Mouse (Mus musculus): ENCODE results near the gene Olr1.

Gene Olr1

GRCm38 (mm10) chr6:129507024-129507423 is at the start of gene Olr1:
TSS of gene Olr1 (minus strand) at chr6:129507165.
- DNase-seq, result no peak

GRCm38 (mm10) chr6:129548009-129548408 is 41.0 kb upstream of the Olr1 start:
- no peak for DNase-seq

GRCm38 (mm10) chr6:129547277-129547676 is 40.3 kb upstream of the Olr1 start:
- DNase-seq, result no peak

DNA sequence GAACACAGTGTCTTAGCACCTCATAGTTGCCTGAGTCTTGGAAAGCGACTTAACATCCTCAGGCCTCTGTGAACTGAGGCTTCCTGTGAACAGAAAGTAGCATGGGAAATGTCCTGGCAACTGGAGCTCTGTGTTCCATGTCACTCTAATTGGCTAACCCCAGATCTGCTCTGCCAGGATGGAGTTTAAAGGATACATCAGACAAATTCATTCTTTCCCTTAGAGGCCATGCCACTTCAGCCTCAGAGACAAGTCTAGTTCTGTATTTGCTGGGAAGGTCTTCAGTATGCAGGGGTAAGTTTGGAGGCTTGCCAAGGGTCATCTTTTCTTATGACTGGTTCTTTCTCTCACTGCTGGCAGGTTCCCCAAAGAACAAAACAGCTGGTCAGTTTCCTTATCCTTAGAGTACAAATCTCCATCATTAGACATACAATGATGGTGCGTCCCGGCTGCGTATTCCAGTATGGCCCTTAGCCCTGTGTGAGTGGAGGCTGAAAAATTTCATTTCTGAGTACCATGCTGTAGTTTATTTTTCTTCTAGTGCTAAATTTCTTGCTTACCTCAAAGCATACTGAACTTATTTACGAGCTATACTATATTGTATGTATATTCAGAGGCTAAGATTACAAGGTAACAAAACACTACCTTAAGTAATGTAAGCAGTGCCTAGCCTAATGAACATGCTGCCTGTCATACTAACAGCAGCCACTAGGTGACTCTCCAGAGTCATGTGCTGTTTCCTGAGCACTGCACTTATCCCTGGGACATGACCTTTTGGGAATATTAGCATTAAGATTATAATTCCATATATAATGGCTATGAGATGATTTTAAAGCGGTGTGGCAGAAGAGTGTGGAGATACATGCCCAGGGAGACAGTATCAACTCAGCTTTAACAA is 37.0 kb upstream of the Olr1 start:
- peak; percentile 87 for DNase-seq

DNA sequence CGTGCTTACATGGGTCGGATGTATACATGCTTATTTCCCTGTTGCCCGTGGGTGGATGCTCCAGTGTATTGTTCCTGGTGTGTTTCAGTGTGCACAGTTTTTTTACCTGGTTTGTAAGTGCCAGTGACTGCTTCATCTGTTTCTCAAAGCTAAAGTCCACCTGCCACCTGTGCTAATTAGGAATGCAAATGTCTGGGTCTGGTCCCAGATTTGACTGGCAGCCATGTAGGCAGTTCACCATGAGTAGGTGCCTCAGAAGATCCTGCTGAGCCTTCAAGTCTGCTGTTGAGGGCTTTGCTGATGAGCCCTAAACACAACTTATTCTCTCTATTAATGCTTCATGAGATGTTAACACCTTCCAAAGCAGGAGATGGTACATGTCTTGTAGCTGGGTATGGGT is 35.6 kb upstream of the Olr1 start:
- peak; percentile 64 for DNase-seq

DNA sequence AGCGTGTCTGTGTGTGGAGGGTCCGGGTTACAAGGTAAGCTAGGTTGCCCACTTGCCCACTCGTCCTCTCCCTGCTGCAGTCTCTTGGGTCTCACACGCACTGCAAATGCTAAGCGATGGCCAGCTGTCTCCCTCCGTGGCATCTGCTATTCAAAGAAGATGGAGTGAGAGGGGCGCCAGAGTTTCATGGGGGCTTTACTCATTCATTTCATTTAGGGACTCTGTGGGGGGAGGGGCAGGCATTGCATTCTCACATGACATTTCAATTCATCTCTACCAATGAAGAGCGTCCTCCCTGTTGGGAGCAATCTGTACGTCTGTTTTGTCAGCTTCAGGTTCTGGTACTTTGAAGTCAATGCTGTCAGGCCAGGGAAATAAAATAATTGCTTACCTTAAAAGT is 35.0 kb upstream of the Olr1 start:
- no peak for DNase-seq

DNA sequence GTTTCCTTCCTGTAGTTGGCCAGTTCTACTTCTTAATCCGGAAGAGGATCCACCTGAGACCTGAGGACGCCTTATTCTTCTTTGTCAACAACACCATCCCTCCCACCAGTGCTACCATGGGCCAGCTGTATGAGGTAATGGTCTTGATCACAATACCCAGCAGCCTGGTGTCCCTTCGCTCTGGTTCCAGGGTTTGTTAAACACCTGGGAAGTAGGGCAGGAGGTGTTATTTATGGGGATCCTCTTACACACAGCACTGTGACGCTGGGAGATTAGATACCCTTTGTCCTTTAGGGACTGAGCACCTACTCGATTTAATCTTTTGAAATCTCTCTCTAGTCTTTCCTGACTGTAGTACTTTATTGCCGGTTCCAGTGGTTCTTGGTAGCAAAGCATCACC is 31.6 kb upstream of the Olr1 start:
- no peak for DNase-seq

- DNase-seq, result no peak
Observed at GRCm38 (mm10) chr6:129535723-129536122, 28.8 kb upstream of the Olr1 start.

- peak; percentile 80 for DNase-seq
Observed at GRCm38 (mm10) chr6:129534627-129535190, 27.7 kb upstream of the Olr1 start.

DNA sequence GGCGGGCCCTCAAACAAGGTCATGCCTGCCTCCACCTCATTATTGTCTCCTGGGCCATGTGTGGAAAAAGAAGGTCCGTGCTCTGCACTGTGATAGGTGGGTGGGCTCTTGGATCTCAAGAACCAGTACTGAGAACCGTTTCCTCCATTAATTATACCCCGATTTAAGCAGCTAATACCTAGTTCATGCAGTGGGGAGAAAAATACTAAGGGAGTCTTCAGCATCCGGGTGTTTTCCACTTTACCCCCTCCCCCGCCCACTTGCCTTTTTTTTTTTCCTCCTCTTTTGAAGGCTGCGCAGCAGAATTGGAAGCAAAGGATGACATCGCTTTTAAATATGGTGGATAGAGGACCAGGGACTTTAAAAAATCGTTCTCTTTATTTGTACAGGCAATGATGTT is 27.1 kb upstream of the Olr1 start:
- no peak for DNase-seq

DNA sequence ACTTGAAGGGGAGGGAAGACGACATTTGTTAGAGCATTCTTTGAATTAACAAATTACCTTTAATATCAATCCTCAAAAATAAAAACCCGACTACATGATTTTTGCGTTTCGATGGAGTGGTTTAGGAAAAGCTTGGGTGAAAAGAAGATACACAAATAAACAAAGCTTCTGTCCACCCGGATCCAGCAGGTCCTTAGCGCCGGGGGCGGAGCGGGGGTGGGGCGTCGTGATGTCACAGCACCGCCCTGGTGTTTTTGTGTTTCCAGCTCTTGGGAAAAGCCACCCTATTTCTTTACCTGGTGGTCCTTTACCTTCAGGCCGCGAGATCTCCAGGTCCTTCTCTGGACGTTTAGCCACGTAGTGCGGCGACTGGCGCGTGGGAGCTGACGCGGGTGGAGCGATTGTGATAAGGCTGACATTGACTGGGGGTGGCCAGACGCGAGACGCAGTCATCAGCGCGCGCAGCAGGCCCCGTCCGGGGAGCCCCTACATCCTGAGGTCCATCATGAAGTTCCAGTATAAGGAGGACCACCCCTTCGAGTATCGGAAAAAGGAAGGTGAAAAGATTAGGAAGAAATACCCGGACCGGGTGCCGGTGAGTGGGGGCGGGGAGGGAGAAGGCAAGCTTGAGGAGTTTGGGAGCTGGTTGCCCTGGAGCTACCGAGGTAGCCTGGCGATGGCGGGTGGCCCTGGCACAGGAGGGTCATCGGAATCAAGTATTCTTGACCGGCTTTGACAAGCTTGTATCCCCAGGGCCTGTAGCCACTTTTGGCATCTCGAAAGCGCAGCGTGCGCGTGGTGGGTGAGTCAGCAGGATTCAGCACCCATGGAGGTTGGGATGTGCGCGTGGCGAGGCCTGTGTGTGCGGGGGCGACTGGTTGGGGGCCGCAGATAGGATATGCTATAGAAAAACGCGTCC is 26.2 kb upstream of the Olr1 start, which contains the start of gene Gabarapl1:
TSS of gene Gabarapl1 (plus strand) at position 219 of the 919 bp plus-strand sequence.
- peak; percentile 96 for DNase-seq

- DNase-seq, result peak; percentile 97
Observed at GRCm38 (mm10) chr6:129532556-129532941, 25.6 kb upstream of the Olr1 start.

DNA sequence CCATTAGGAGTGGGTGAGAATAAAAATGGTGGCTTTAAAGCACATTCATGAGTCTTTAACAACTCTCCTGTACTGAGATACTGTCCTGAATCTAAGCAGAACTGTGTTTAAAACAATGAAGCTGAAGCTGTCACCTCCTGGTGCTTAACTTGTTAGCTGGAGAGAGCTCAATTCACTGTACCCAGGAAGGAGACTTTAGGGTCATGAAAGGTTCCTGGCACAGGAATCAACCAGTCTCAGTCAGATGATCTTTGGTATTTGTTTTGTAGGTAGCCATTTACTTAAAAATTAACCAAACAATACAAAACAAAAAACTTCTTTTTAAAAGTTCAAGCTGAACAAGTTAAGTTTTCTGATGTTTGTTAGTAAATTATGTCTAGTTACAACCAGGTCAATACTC is 23.3 kb upstream of the Olr1 start:
- peak; percentile 92 for DNase-seq

DNA sequence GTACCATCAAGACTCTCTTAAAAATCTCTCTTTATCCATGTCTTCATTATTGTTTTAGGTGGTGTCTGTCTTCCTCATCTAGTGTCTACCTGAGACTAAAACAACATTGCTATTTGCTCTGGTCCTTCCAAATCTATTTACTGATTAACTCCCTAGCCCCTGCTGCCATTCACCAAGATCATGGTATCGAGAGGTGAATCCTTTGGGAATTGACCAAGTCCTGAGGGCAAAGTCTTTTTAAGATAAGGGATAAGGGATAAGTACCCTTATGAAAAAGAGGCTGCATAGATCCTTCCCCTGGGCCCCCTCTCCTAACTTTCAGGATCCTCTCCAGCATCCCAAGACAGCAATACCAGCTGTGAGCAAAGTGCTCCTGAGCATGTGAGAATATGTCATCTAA is 22.6 kb upstream of the Olr1 start:
- DNase-seq, result no peak

DNA sequence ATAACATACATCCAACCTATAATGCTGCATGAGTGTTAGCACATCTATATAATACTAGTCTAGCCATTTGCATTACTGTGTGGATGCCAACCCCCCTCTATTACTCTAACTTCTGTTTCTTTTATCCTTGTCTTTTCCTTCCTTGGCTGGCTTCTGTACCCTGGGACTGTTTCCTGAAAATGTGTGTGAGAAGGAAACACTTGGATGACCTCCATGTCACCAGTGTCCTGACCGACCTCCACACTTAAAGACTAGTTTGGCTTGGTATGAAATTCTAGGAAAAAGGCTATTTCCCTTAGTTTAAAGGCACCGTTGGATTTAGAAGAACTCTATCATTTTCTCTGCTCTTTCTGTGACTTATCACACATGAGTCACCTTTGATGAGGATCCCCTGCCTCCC is 20.5 kb upstream of the Olr1 start:
- DNase-seq, result no peak

DNA sequence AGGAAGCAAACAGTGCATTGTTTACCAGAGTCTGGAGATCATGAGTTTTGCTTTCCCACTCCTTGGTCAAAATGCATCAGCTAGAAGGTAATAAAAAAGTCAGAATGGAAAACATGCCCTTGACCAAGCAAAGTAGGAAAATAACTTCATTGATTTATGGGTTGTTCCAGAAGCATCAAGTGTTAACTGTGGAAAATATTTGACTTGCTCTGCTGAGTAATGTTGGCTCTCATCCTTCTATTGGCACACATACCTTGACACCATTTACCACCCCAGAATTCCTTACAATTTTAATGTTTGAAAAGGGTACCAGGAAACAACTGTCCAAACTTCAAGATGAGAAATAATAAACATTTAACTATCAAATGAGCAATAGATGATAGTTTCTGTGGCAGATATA is 19.1 kb upstream of the Olr1 start:
- DNase-seq, result no peak

- peak; percentile 81 for DNase-seq
Observed at GRCm38 (mm10) chr6:129517752-129518408, 10.9 kb upstream of the Olr1 start.

- no peak for DNase-seq
Observed at GRCm38 (mm10) chr6:129516388-129516787, 9.4 kb upstream of the Olr1 start.

DNA sequence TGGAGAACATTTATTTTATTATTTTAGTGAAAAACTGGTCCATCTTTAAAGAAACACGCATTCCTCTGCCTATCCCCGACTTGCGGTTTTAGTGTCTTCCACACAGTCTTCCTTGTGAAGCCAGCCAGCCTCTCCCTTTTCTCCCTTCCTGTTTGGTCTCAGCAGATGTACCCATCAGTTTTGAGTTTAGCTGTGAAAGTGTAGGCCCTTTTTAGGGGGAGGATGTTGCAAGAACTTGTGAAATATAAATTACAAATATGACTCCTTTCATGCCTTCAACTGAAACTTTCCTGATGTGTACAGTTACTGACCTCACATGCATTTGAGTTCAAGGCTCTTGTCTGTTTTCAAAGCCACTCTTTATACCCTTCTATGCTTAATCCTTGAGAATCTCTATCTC is 8.1 kb upstream of the Olr1 start:
- DNase-seq, result no peak

- DNase-seq, result no peak
Observed at GRCm38 (mm10) chr6:129514376-129514775, 7.4 kb upstream of the Olr1 start.

DNA sequence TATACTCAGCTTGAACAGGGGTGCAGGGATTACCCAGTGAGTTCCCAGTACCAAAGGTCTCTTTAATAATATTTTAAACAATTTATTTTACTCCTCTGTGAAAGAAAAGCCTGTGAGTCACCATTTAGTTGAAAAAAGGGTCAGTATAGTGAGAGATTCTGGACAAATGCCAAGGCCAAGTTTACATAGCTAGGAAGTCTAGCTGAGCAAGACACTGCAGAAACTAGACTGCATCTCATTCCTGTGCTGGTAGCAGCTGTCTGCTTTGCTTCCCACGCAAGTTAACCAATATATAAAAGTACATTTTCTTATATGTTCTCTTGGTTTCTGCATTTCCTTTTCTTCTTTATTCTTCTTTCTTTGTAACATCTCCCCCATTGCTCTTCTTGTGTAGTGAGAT is 6.4 kb upstream of the Olr1 start:
- no peak for DNase-seq

DNA sequence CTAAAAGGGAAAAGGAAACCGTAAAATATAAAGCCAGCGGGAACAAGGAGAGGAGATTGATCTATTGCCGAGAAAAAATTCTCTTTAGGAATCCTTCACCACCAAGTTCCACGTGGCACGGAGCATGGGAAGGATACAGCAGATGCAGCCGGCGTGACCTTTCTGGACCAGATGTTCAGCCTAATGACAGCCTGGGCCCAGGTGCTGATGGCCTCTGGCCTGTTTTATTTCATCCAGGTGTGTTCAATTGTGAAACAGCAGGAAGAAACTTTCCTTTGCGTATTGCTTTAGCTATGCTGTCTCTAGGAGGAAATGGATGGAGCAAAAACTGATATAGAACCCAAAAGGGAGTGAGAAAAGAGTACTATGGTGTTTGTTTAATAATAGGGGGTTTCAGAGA is 5.9 kb upstream of the Olr1 start:
- no peak for DNase-seq

GRCm38 (mm10) chr6:129512367-129512766 is 5.4 kb upstream of the Olr1 start, which contains the start of gene Tmem52b:
TSS of gene Tmem52b (plus strand) at chr6:129512555.
- DNase-seq, result peak; percentile 68

Data from kidney, adult 9 months (tissue).